Mouse (Mus musculus): ENCODE data around the gene Cdc42bpb.

Gene Cdc42bpb

DNA sequence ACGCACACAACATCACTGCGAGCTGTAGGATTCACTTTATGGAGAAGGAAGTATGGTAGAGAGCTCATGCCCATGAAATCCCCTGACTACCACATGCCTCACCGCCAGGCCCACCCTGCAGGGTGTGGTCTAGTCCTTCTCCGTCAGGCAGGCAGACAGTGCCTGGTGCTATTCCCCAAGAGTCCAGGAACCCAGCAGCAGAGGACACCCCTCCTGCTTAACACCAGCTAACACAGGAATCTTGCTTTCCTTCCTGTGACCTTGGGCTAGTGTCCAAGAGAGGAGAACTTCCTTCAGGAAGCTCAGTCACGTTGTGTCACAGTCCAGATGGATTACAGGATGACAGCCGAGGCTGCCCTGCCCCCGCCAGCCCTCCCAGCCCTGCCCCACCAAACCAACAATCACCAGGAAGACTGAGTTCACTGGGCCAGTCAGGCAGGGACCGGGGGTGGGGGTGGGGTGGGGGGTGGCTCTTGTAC, 9.2 kb upstream of the Cdc42bpb start:
- in situ Hi-C loops (cut with MboI, MseI): no loop called here

DNA sequence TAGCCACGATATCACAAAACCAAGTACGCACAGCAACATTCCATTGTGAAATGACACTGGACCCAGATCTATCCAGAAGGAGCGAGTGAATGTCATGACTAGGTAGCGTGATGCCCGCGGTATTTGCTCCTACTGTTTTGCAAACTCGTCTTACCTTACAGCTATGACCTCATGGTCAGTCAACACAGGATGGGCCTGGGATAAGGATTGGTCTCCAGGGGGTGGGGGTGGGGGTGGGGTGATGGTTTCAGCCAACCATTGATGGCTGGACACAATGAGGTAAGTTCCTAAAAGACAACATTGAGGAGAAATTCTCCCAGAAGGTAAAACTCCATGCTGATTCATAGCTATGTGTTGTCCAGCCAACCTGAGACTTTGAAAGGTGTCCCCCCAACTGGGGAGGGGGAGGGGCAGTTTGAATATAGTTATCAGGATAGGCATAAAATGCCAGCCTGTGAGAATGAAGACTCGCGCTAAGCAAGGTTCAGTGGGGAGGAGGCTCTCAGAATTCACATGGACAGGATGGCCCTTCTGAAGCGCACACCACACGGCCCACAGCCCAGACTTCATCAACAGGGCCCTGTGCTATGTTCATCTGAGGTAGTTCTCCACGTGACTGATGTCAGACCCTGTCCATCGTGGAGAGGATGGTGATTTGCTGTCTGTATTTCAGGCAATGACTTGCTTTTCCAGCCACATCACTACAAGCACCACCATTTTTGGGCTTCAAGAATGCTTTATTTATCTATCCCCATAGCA, 8.5 kb upstream of the Cdc42bpb start:
- in situ Hi-C loops (cut with MboI, MseI): no loop called here

DNA sequence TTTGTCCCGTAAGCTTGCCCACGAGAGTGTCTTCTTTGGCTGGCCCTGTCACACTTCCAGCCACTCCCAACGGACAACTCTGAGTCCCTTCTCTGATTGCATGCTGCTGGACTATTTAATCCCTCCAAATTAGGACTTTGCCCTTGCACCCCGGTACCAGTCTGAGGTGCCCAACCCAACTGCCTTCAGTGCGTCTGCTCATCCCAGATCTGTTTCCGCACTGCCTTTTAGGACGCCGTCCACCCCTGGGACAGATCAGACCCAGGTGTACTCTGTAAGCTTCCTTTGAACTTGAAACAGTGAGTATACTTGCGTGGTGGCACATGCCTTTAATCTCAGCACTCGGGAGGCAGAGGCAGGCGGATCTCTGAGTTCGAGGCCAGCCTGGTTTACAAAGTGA, 1.3 kb upstream of the Cdc42bpb start:
- in situ Hi-C loops (cut with MboI, MseI): no loop called here

DNA sequence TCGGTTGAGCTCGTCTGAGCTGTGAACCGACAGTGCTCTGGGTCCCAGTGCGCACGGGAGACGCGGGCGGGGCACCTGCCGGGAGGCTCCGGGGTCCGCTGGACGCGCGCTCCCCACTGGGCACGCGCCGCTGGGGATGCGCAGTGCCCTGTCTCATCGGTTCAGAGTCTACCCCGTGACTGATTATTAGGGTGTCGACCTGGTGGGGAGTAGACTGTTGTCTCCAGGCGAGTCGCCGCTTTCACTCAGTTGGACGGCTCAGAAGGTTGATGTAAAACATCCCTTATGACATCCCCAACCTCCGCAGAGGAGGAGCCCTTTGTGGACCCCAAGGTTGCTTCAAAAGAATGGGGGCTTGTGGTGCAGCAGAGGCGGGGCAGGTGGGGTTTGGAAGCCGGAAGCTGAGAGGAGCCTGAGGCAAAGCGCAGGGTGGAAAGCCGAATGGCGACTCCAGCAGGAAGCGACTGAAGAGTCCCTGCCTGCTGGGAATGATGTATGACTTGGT, 520 bp upstream of the Cdc42bpb start:
- in situ Hi-C loops (cut with MboI, MseI): no loop called here

DNA sequence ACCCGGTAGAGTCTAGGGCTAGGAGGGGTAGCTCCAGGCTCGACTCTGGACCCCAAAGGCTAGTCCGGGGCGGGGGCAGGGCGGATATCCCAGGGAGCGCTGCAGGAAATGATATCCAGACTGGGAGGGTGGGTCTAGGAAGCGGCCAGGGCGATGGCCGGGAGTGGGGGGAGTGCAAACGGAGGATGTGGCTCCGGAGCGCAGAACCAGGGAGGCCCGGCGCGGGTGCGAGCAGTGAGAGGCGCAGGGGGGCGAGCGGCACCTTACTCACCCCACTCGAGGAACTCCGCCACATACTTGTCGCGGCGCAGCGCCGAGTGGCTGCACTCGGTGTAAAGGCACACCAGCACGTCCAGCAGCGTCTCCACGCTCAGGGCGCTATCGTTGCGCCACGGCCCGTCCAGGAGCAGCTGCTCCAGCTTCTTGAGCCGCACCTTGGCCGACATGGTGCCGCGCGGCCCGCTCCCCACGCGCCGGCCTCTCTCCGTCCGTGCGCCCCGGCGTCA, 639 bp downstream of the Cdc42bpb start:
- in situ Hi-C loops (cut with MboI, MseI): no loop called here

DNA sequence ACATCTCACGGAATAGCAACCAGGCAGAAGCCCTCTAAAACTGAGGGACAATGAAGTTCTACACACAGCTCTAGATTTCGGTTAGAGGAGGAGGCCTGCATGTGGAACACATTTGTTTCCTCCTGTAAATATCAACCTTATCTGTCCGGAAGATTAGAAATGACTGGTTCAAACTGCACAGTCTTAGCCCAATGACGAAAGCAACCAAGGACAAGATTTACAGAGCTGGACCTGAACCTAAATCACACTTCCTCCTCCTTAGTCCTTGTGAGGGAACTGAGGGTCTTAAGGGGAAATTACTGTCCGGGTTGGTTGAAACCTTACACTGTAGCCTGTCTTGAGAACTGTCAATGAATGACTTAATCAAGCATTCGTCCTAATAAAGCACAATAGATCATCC, 1.5 kb downstream of the Cdc42bpb start:
- in situ Hi-C loops (cut with MboI, MseI): no loop called here

DNA sequence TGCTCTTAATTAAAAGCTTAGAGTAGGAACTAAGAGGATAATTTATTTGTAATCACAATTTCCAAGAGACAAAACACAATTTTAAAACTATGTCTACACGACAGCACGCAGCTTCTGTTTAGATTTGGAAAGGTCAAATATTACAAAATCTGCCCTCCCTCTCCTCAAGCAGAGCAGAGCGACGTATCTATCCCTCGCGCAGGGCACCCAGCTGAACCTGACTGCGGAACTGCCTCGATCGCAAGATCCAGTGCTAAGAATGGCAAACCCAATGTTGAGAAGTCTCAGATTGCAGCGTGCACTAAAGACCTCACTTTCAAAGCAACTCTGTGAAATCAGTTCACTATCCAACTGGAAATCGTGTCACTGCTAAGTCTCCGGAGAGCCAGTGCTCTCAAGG, 2.0 kb downstream of the Cdc42bpb start:
- in situ Hi-C loops (cut with MboI, MseI): no loop called here

DNA sequence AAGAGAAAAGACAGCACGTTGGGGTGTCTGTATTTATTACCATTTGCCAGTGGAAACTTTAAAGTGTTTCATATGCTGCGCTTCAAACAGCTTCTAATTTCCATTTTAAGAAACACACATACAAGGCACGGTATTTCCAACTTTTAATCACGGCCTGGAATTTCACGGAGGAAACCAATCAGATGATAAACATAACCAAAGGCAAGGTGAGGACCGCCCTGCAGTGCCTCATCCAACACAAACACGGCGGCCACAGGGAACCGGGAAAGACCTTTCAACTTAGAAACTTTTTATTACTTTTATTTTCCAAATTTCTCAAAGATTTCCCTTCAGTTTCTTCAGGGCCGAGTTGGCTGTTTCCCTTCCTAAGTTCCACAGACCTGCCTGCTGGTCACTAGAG, 2.8 kb downstream of the Cdc42bpb start:
- in situ Hi-C loops (cut with MboI, MseI): no loop called here

DNA sequence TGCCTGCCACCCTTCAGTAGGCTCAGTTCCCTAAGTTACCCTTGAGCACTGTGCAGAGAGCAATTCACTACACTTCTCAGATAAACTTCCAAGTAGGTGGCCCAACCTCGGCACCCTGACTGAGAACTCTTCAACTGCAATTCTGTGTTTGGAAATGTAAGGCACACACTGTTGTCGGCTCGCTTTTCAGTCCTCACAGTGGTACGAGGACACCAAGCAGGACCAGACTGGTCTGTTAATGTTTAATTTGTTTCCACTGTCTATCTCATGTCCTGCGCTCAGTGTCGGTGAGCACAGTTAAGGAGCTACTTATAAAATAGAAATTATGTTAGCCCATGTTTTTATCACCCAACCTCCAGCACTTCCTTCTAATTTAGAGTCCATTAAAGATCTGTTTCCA, 4.1 kb downstream of the Cdc42bpb start:
- in situ Hi-C loops (cut with MboI, MseI): no loop called here

DNA sequence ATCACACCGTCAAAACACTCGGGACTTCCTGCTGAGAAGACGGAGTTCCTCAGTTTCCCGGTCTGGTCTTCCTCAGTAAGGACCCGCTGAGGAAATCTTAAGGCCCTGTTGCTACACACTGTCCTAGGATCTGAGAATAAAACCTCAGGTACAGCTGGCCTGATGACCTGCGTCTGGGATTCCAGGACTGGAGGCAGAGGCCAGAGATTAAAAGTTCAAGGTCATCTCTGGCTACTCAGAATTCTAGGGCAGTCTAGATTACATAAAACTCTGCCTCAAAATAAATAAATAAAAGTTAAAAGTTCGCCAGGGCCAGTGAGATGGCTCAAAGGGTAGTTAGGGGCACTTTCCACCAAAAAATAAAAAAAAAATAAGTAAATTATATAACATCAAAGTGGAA, 5.6 kb downstream of the Cdc42bpb start:
- in situ Hi-C loops (cut with MboI, MseI): no loop called here

DNA sequence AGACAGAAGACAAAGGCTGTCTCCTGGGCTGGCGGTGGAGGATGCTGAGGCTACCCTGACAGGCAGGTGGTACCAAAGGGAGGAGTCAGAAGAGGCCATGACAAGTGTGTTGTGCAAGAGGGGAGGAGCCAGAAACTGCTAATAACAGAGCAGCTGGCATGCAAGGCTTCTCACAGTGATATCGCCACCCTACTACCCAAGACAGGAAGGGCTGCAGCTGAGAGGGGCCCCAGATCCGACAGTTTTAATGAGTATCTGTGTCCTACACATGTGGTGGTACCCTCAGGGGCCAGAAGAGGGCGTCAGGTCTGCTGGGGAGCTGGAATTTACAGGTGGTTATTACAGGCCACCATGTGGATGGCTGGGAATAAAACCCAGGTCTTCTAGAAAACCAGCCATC, 7.3 kb downstream of the Cdc42bpb start:
- in situ Hi-C loops (cut with MboI, MseI): no loop called here

DNA sequence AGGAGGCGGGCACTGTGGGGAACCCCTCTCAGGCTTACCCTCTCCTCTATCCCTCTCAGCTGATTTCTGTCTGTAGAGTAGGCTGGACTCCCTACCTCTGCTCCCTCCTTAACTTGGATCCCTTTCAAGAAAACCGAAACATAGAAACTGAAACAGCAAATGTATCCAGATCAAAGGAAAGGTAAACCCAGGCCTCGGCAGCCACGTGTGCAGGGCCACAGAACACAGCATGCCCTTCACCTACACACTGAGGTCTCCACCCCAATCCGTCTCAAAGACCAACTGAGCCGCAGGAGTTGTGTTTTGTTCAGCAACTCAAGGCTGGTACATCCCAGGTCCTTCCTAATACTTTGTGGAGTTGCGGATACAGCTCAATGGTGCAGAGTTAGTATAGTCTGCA, 10.5 kb downstream of the Cdc42bpb start:
- in situ Hi-C loops (cut with MboI, MseI): no loop called here

DNA sequence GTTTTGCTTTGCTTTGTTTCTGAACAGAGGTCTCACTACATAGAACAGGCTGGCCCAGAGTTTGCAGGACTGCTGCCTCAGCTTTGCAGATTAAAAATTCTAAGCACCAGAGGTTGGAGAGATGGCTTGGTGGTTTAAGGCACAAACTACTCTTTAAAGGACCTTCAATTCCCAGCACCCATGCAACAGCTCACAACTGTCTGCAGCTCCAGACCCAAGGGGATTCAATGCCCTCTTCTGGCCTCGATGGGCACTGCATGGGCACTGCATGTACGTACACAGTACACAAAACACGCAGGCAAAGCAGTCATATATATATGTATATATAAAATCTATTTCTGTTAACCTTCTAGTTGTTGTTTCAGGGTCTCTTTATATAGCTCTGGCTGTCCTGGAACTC, 13.3 kb downstream of the Cdc42bpb start:
- in situ Hi-C loops (cut with MboI, MseI): no loop called here

DNA sequence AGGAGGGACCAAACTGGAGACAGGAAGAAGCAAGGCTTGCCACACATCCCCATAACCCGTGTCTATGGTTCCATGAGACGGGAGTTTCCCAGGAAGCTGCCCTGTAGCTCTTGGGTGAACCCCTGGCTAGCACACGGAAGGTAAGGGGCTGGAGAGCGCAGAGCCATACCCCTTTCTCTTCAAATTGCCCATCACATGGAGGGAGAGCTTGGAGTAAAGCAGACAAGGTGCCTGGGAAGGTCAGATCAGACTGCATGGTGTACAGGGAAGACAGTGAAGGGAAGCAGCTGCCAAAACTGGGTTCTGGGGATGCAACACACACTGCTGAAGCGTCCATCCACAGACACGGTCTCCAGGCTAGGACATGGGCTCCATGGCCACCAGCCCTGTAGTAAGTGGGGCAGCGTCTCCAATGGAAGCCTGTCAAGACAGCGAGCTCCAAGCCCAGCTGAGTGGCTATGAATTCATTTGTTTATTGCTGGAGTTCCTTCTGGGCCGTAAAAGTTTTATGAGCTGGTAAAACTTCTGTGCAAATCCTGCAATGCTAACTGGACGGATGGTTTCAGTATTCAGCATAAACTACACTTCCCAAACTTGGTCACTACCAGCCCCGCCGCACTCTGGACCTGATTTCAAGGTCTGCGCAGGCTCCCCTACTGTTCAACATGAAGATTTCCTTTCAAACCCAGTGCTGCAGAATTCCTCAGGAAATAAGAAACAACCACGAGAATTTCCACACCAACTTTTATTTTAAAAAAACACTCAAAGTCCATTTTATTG, 16.0 kb downstream of the Cdc42bpb start:
- in situ Hi-C loops (cut with MboI, MseI): no loop called here

DNA sequence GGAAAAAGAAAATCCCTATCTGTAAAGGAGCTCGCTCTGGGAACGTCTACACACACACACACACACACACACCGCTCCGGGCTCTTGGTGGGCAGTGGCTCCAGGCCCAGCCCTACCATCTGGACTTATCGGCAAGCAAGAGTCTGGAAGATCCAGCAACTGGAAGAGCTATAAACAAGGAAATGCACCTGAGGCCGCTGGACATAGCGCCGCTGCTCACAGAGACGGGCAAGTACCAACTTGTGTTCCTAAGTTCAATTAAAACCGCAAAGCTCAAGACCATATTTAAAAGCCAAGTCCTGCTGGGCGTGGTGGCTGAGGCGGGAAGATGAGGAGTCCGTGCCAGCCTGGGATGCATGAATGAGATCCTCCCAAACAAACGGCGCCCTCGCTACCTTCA, 16.8 kb downstream of the Cdc42bpb start:
- in situ Hi-C loops (cut with MboI, MseI): no loop called here

DNA sequence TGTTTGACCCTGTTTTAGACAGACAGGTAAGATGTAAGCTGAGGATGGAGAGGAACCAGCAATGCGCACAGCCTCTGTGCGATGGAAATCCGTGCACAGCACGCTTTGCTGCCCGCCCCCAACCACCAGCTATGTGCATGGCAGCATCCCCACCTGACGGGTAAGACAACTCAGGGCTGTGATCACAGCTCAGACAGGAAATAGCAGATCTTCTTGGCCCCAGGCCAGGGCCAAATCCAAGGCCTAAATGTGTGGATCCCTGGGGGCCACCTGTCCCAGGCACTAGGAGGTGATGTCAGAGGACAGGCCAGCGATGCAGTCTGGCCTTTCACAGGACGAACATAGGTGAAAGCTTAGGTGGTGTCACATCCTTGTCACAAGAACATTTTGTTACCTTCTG, 21.3 kb downstream of the Cdc42bpb start:
- in situ Hi-C loops (cut with MboI, MseI): no loop called here

DNA sequence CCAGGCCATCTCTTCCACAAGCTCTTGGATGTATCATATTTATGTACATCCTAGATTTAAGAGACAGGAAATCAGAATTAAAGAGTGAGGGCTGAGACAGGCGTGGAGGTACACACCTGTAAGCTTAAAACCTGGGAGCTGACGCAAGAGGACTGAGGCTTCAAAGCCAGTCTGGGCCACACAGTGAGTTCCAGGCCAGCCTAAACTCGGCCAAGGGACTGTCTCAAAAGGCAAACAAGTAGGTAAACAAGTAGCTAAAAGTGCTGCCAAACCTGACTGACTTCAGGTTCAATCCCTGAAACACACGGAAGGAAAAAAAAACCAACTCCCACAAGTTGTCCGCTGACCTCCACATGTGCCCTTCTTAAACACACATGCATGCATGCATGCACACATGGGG, 23.4 kb downstream of the Cdc42bpb start:
- in situ Hi-C loops (cut with MboI, MseI): no loop called here

DNA sequence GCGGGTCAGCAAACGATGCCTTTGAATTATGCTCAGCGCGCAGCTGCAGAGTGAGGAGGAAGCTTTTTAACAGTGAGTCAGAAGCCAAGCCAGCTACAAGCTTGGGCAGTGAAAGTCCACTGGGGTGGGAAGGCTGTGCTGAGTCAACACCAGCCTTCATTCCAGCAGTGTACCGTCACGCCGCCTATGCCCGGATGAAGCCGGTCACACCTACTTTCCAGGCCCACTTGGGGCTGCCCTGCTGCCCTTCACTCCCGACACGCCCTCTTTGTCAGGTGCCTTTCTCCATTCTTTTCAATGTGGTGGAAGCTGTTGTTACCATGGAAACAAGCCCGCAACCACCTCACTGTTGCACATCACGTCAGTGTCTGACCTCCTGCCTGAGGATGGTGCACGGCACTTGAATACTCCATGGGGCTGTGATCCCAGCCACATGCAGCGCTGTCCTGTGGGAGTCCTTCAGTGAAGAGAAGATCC, 24.0 kb downstream of the Cdc42bpb start:
- in situ Hi-C loops (cut with MboI, MseI): no loop called here

DNA sequence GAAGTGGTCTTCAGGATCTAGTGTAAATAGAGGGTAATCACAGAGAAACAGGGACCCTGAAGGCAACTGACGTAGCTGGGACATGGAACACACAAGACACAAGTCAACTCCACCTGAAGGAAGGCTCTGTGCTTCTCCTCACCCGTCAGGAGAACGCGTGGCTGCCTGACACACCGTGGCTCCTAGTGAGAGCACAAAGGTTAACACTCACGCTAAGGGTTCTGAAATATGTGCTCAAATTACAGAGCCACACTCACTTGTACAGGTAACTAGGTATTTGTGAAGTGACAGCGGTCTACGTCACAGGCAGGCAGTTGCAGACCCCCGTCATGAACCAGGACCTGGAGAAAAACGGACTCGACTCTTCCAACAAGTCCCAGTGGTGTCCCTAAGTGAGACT, 24.5 kb downstream of the Cdc42bpb start:
- in situ Hi-C loops (cut with MboI, MseI): no loop called here

DNA sequence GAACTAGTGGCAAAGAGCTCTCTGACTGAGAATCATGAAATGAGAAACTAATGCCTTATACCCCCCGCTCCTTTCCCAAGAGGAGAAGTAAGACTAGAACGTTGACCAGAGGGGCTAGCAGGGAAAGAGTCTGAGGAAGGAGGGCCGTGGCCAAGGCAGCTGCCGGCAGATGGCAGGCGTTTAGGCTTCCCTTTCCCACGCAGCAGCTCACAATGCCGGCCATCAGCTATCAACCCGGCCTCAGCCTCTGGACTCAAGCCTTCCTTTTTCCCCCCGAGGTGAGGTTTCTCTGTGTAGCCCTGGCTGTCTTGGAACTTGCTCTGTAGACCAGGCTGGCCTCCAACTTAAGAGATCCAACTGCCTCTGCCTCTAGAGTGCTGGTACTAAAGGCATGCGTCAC, 25.0 kb downstream of the Cdc42bpb start:
- in situ Hi-C loops (cut with MboI, MseI): no loop called here

DNA sequence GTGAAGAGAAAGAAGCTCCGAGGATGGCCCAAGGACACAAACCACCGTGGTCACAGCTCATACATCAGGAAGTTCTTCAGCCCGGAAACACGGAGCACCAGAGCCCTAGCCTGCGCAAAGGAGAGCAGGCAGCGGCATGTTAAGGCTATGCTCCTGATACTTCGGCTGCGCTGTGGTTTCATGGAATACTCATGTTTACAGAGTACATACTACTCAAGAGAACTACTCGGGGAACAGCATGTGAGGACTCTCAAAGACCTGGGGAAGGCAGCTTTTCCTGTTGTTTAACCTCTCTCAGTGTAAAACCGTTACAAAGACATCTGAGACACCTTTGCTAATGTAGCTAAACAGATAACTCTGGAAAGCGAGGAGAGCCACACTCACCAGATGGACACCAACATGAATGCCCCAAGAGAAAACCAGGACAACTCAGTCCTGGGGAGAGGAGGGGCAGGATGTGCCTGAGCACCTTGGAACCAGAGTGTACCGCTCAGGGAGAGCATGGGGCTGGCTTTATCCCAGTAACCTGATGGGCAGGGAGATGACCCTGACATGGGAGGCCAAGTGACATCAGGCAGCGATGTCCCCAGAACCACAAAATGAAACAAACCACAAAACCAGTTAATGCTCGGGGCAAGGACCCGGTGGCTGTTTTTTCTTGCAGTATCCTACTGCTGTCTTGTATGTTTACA, 27.8 kb downstream of the Cdc42bpb start:
- in situ Hi-C loops (cut with MboI, MseI): no loop called here

DNA sequence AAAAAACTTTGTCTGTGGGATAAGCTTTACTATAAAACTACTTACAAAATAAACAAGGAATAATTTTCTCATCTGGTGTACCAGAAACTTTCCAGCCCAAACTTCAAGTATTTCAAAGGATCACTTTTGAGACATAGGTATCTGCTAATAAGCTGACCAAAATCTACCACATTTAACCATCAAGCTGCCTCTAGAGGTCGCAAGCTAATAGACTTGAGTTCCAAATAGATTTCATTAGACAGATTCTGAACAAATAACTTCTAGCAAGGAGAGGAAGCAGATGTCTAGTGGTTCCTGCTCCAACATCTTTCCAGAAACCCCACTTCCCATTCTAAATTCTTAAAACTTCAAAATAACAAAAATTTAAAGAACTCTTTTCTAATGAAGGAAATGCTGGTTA, 33.6 kb downstream of the Cdc42bpb start:
- in situ Hi-C loops (cut with MboI, MseI): no loop called here

Data from regulatory T cell (primary cell).